Mouse (Mus musculus): Measurements from ENCODE around the gene Cbr4. TPM values are rescaled to one million over a fixed set of nuclear protein-coding genes. Genes with fewer than 3 reads are reported as not detected.

Cbr4 gene
- polyA plus RNA-seq, 1 experiment = 14.8 TPM

- TF ChIP-seq POLR2A (IDR thresholded peaks at IDR 0.05; ENCODE audit: insufficient read length, low read depth) = no peak
- TF ChIP-seq TCF3 (IDR thresholded peaks at IDR 0.05; ENCODE audit: insufficient read length, low read depth) = no peak
- no peak for TF ChIP-seq MAX (IDR thresholded peaks at IDR 0.05; ENCODE audit: low read depth)
- TF ChIP-seq USF1 (IDR thresholded peaks at IDR 0.05; ENCODE audit: low read depth) = no peak
- no peak for TF ChIP-seq CEBPB (IDR thresholded peaks at IDR 0.05; ENCODE audit: insufficient read depth, poor library complexity, severe bottlenecking)
- no peak for TF ChIP-seq TCF12 (IDR thresholded peaks at IDR 0.05; ENCODE audit: insufficient read depth, poor library complexity, severe bottlenecking)
- TF ChIP-seq MYOD1 (IDR thresholded peaks at IDR 0.05; ENCODE audit: control insufficient read depth in 1 of 3, insufficient read length in 2 of 3, low read depth in 2 of 3) = no peak
- TF ChIP-seq REST (IDR thresholded peaks at IDR 0.05; ENCODE audit: insufficient read depth, insufficient read length) = no peak
- no peak for TF ChIP-seq SRF (IDR thresholded peaks at IDR 0.05; ENCODE audit: control insufficient read depth, insufficient read length, low read depth)
- no peak for TF ChIP-seq MYOG (IDR thresholded peaks at IDR 0.05; ENCODE audit: control insufficient read depth in 1 of 3, insufficient read depth in 1 of 3, insufficient read length in 2 of 3, low read depth in 2 of 3)
- TF ChIP-seq POLR2AphosphoS2 (IDR thresholded peaks at IDR 0.05; ENCODE audit: insufficient read length, low read depth) = no peak
- no peak for TF ChIP-seq E2F4 (IDR thresholded peaks at IDR 0.05; ENCODE audit: insufficient read depth)
These were observed 13.4 kb downstream of the Cbr4 start for GRCm38 (mm10) chr8:61500914-61501313.

GRCm38 (mm10) chr8:61502277-61502676 is 14.7 kb downstream of the Cbr4 start:
- TF ChIP-seq POLR2A (IDR thresholded peaks at IDR 0.05; ENCODE audit: insufficient read length, low read depth) (no peak), MYOD1 (IDR thresholded peaks at IDR 0.05; ENCODE audit: control insufficient read depth in 1 of 3, insufficient read length in 2 of 3, low read depth in 2 of 3) (no peak), E2F4 (IDR thresholded peaks at IDR 0.05; ENCODE audit: insufficient read depth) (no peak), MAX (IDR thresholded peaks at IDR 0.05; ENCODE audit: low read depth) (no peak), MYOG (IDR thresholded peaks at IDR 0.05; ENCODE audit: control insufficient read depth in 1 of 3, insufficient read depth in 1 of 3, insufficient read length in 2 of 3, low read depth in 2 of 3) (no peak), TCF3 (IDR thresholded peaks at IDR 0.05; ENCODE audit: insufficient read length, low read depth) (no peak)
- no peak overlapping the region for H3K4me3 ChIP-seq
- no peak overlapping the region for H3K4me2 ChIP-seq (ENCODE audit: low read depth)
- no peaks in the 10 kb centered on the region for H3K79me2 ChIP-seq (ENCODE audit: control insufficient read depth, insufficient read depth)
- H3K36me3 ChIP-seq (ENCODE audit: control insufficient read depth, insufficient read depth) = peaks cover 17% of the 10 kb centered on the region
- H3K27me3 ChIP-seq (ENCODE audit: control insufficient read depth, insufficient read depth, insufficient read length) = no peaks in the 10 kb centered on the region
- no peak overlapping the region for H3ac ChIP-seq (ENCODE audit: control insufficient read depth, insufficient read length)

More at GRCm38 (mm10) chr8:61500914-61501313, 13.4 kb downstream of the Cbr4 start:
- Histone ChIP-seq H3K4me3 (no peak overlapping the region), H3ac (ENCODE audit: control insufficient read depth, insufficient read length) (no peak overlapping the region), H3K27me3 (ENCODE audit: control insufficient read depth, insufficient read depth, insufficient read length) (no peaks in the 10 kb centered on the region), H3K4me2 (ENCODE audit: low read depth) (no peak overlapping the region), H3K36me3 (ENCODE audit: control insufficient read depth, insufficient read depth) (peaks cover 17% of the 10 kb centered on the region), H3K79me2 (ENCODE audit: control insufficient read depth, insufficient read depth) (no peaks in the 10 kb centered on the region)

- Histone ChIP-seq H3K4me3 (no peak overlapping the region), H3K79me2 (ENCODE audit: control insufficient read depth, insufficient read depth) (no peaks in the 10 kb centered on the region), H3K27me3 (ENCODE audit: control insufficient read depth, insufficient read depth, insufficient read length) (no peaks in the 10 kb centered on the region), H3K4me2 (ENCODE audit: low read depth) (no peak overlapping the region), H3K36me3 (ENCODE audit: control insufficient read depth, insufficient read depth) (peaks cover 63% of the 10 kb centered on the region), H3ac (ENCODE audit: control insufficient read depth, insufficient read length) (no peak overlapping the region)
- TF ChIP-seq MAX (IDR thresholded peaks at IDR 0.05; ENCODE audit: low read depth) (no peak), SRF (IDR thresholded peaks at IDR 0.05; ENCODE audit: control insufficient read depth, insufficient read length, low read depth) (no peak), MYOG (IDR thresholded peaks at IDR 0.05; ENCODE audit: control insufficient read depth in 1 of 3, insufficient read depth in 1 of 3, insufficient read length in 2 of 3, low read depth in 2 of 3) (no peak), POLR2AphosphoS2 (IDR thresholded peaks at IDR 0.05; ENCODE audit: insufficient read length, low read depth) (no peak), E2F4 (IDR thresholded peaks at IDR 0.05; ENCODE audit: insufficient read depth) (no peak), MYOD1 (IDR thresholded peaks at IDR 0.05; ENCODE audit: control insufficient read depth in 1 of 3, insufficient read length in 2 of 3, low read depth in 2 of 3) (no peak), REST (IDR thresholded peaks at IDR 0.05; ENCODE audit: insufficient read depth, insufficient read length) (no peak)
These were observed 27.8 kb downstream of the Cbr4 start for GRCm38 (mm10) chr8:61515110-61515930.

- TF ChIP-seq TCF3 (IDR thresholded peaks at IDR 0.05; ENCODE audit: insufficient read length, low read depth) = no peak
- peak in 2 of 3 experiments; percentile 17 to 57 for TF ChIP-seq MYOG (IDR thresholded peaks at IDR 0.05; ENCODE audit: control insufficient read depth in 1 of 3, insufficient read depth in 1 of 3, insufficient read length in 2 of 3, low read depth in 2 of 3)
- TF ChIP-seq MYOD1 (IDR thresholded peaks at IDR 0.05; ENCODE audit: control insufficient read depth in 1 of 3, insufficient read length in 2 of 3, low read depth in 2 of 3) = peak in 2 of 3 experiments; percentile 59 to 61
- TF ChIP-seq REST (IDR thresholded peaks at IDR 0.05; ENCODE audit: insufficient read depth, insufficient read length) = no peak
- Histone ChIP-seq H3K36me3 (ENCODE audit: control insufficient read depth, insufficient read depth) (peaks cover 58% of the 10 kb centered on the region), H3K4me2 (ENCODE audit: low read depth) (no peak overlapping the region), H3K27me3 (ENCODE audit: control insufficient read depth, insufficient read depth, insufficient read length) (no peaks in the 10 kb centered on the region), H3K79me2 (ENCODE audit: control insufficient read depth, insufficient read depth) (no peaks in the 10 kb centered on the region), H3ac (ENCODE audit: control insufficient read depth, insufficient read length) (no peak overlapping the region), H3K4me3 (no peak overlapping the region)
These were observed 28.6 kb downstream of the Cbr4 start for GRCm38 (mm10) chr8:61515931-61516744.
